Comparison of ENCODE assay signal across 22 mouse cellular contexts in genomic region chr8:127424211-127424916, GRCm38 (mm10).
A peak's percentile ranks its signal among the peaks of the same experiment; 100 is the strongest.
DNase-seq lines count a peak whose midpoint lies in the region; ATAC-seq and TF ChIP-seq lines count a peak whose summit lies in the region.
"Had no signal": no experiment of that assay in that cellular context is flagged by ENCODE, and none has a peak within 500 bp of the region (broad histone marks: within the 10 kb centered on the region; RNA-seq: fewer than 3 reads in every experiment).

No protein-coding gene starts in this region.

- H3K9ac ChIP-seq in heart, adult 2 months (ENCODE audit: low read depth, low read length): no peak overlapping the region
- H3K9ac ChIP-seq: heart, embryonic 13.5 days had no signal

- H3K27me3 ChIP-seq in heart, adult 2 months (ENCODE audit: control insufficient read depth, insufficient read depth, low read length): no peaks in the 10 kb centered on the region
- H3K27me3 ChIP-seq: heart, embryonic 13.5 days; Patski had no signal

- H3K4me3 ChIP-seq in heart, adult 2 months: no peak overlapping the region
- H3K4me3 ChIP-seq: heart, embryonic 13.5 days; left cerebral cortex, adult 2 months had no signal

- no peaks in the 10 kb centered on the region for H3K36me3 ChIP-seq in heart, adult 2 months (ENCODE audit: control insufficient read depth, insufficient read depth, low read length)

- peak; percentile 13 for DNase-seq in cerebellum, adult 9-11 months
- DNase-seq in heart, adult 11 months: peak; percentile 48
- DNase-seq in heart, adult 2 months: no peak
- peak; percentile 12 for DNase-seq in right cerebral cortex, postnatal 4 days
- no peak for DNase-seq in right cerebral cortex, adult 2 months (ENCODE audit: low spot score in 2 of 2)
- no peak for DNase-seq in ovary, postnatal 14 days (ENCODE audit: low spot score)
- no peak for DNase-seq in layer of hippocampus, adult 18-20 months (ENCODE audit: low spot score in 2 of 2)
- DNase-seq: adrenal gland, adult 8-10 months; kidney, adult 8-10 months; kidney, postnatal 14 days; layer of hippocampus, adult 9-11 months; left cerebral cortex, postnatal 4 days; lung, adult 18-20 months; lung, postnatal 36 days; spleen, adult 18-20 months; thymus, postnatal 36 days had no signal

- no peak overlapping the region for H3K27ac ChIP-seq in heart, adult 2 months
- H3K27ac ChIP-seq: heart, embryonic 13.5 days; left cerebral cortex, adult 2 months had no signal

- TF ChIP-seq CTCF in heart, adult 2 months (IDR thresholded peaks at IDR 0.05): no peak

- TF ChIP-seq EP300 in heart, adult 2 months (IDR thresholded peaks at IDR 0.05; ENCODE audit: insufficient read depth, low read depth, low read length): no peak

- no peak for ATAC-seq in cerebellum, adult (ENCODE audit: insufficient number of reproducible peaks, low FRiP score, low TSS enrichment)
- ATAC-seq: CD4-positive, CD25-positive, alpha-beta regulatory T cell, adult 4 months; midbrain, embryonic 16.5 days; Patski had no signal

- TF ChIP-seq POLR2A in heart, adult 2 months (IDR thresholded peaks at IDR 0.05; ENCODE audit: insufficient read depth, low read depth, low read length): no peak

- intact Hi-C loops in heart, adult 2 months (cut with DNase I): no loop called here

- no peaks in the 10 kb centered on the region for H3K79me2 ChIP-seq in heart, adult 2 months (replicated peaks; ENCODE audit: control insufficient read depth, insufficient read depth, low read length)

- WGBS in heart, adult 2 months: 92% methylated on average over 13 of the region's 13 CpGs

- H3K4me1 ChIP-seq in heart, adult 2 months (ENCODE audit: control insufficient read depth, insufficient read depth, low read length): no peaks in the 10 kb centered on the region
- H3K4me1 ChIP-seq: heart, embryonic 13.5 days had no signal

Comparison
In these comparisons a context has a peak if more than half of its experiments do, and no peak if none do; other contexts are left out.
1. DNase-seq: peak in cerebellum, adult 9-11 months (single experiment), heart, adult 11 months (single experiment) and right cerebral cortex, postnatal 4 days (single experiment); none in heart, adult 2 months (0 of 2), right cerebral cortex, adult 2 months (0 of 2), ovary, postnatal 14 days (single experiment) and layer of hippocampus, adult 18-20 months (0 of 2).